Mouse (Mus musculus) forebrain, postnatal 0 days (tissue): ENCODE measurements around the gene Ammecr1. TPM values are rescaled to one million over a fixed set of nuclear protein-coding genes. Genes with fewer than 3 reads are reported as not detected.

Experiments
- ATAC-seq: fragments of 200-750 bp; cut with Nextera tagmentation; 2 replicates; pipeline ENCODE4 v1.8.0; 2017; ENCODE audit warnings: mild to moderate bottlenecking, moderate library complexity
- DNase-seq: peaks from one replicate; pipeline ENCODE4 v3.0.0-alpha.2; 2015
- H3K27ac ChIP-seq: fragments of 300-500 bp; sonication (generic); 2 replicates; pipeline ENCODE4 v1.5.1; 2014; ENCODE audit warnings: low read depth, mild to moderate bottlenecking, antibody characterized with exemption, low read length, moderate library complexity, mixed read lengths
- H3K27me3 ChIP-seq: fragments of 300-500 bp; sonication (generic); 2 replicates; pipeline ENCODE4 v1.6.1; 2014; ENCODE audit warnings: mild to moderate bottlenecking, low read length, mixed read lengths; ENCODE audit not compliant: insufficient read depth
- H3K36me3 ChIP-seq: fragments of 300-500 bp; sonication (generic); 2 replicates; pipeline ENCODE4 v1.6.1; 2014; ENCODE audit warnings: mild to moderate bottlenecking, moderate library complexity; ENCODE audit not compliant: insufficient read depth
- H3K4me1 ChIP-seq: fragments of 300-500 bp; sonication (generic); 2 replicates; pipeline ENCODE4 v1.6.1; 2014; ENCODE audit warnings: antibody characterized with exemption; ENCODE audit not compliant: insufficient read depth
- H3K4me2 ChIP-seq: fragments of 300-500 bp; sonication (generic); 2 replicates; pipeline ENCODE4 v1.6.1; 2014; ENCODE audit warnings: low read depth, mild to moderate bottlenecking, moderate library complexity
- H3K4me3 ChIP-seq: fragments of 300-500 bp; sonication (generic); 2 replicates; pipeline ENCODE4 v1.5.1; 2014; ENCODE audit warnings: low read depth, low read length, mixed read lengths
- H3K9ac ChIP-seq: fragments of 300-500 bp; sonication (generic); 2 replicates; pipeline ENCODE4 v1.6.1; 2014; ENCODE audit warnings: mild to moderate bottlenecking
- H3K9me3 ChIP-seq: fragments of 300-500 bp; sonication (generic); 2 replicates; pipeline ENCODE4 v1.6.1; 2016; ENCODE audit warnings: low read length
- CTCF ChIP-seq: sonication (generic); IDR thresholded peaks from 2 replicates; pipeline ENCODE4 v1.5.1; 2016; ENCODE audit warnings: antibody characterized with exemption, control low read depth, low read depth
- WGBS: fragments of 180-500 bp; shearing (Covaris S2); extraction: QIAGEN DNeasy Blood & Tissue Kit; methylation state at CpG from one replicate; pipeline ENCODE4 v1.1.7; 2014; 5-methylcytosine and 5-hydroxymethylcytosine counted together
- polyA plus RNA-seq: library from polyadenylated mRNA; unstranded; fragments of >200 nt; fragmentation: Nextera tagmentation; extraction: Ambion mirVana; gene quantifications from 2 replicates; pipeline ENCODE4 v1.2.1, GENCODE M21; 2015
- total RNA-seq: library from RNA; depleted of rRNA; stranded (reverse); fragments of >200 nt; gene quantifications from 2 replicates; pipeline ENCODE4 v1.2.3, GENCODE M21; 2014

Ammecr1 gene
- total and polyA plus RNA-seq, 2 experiments from 2014 or later: 2.3 to 3.6 TPM

DNA sequence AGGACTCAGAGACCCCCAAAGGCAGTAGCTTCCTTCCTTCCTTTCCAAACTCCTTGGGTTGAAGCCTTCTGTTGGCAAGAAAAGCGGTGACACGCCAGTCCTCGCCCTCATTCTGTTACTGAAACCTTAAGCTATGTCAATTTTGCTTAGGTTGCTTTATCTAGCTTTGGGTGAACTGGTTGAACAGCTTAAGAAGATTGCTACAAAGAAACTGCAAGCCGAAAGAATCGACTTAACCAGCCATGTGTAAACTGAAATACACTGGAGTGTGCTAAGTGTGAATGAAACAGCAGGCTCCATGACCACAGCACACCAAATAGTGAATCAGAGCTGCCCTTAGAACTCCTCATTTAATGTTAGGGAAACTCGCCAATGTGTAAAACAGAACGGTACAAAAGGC, 80.6 kb downstream of the Ammecr1 start:
- Histone ChIP-seq H3K27me3 (no peaks in the 10 kb centered on the region), H3K4me1 (no peaks in the 10 kb centered on the region), H3K27ac (no peak overlapping the region), H3K9ac (no peak overlapping the region), H3K4me3 (no peak overlapping the region), H3K9me3 (no peaks in the 10 kb centered on the region), H3K4me2 (no peak overlapping the region), H3K36me3 (no peaks in the 10 kb centered on the region)
- TF ChIP-seq CTCF: no peak
- WGBS: 80% methylated on average over 7 of the region's 7 CpGs
- DNase-seq (no peak), ATAC-seq (no peak)

DNA sequence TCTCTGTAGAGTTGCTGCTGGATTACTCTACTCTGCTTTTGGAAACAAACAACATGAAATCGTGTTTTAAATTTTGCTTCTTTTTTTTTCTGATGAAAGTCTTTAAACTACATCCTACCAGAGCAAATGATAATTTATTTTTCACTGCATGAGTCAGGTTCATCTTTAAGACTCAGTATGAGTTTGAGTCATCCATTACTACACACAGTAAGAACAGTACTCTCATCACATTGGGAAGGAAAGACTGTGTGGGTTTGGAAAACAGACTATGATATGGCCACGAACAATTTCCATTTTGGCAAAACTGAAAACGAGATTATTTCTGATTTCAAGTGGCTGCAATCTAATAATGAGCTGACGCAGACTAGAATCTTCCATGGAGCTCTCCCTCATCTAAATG, 82.9 kb downstream of the Ammecr1 start:
- no peak for TF ChIP-seq CTCF
- Histone ChIP-seq H3K4me1 (no peaks in the 10 kb centered on the region), H3K9ac (no peak overlapping the region), H3K4me3 (no peak overlapping the region), H3K27ac (no peak overlapping the region), H3K9me3 (no peaks in the 10 kb centered on the region), H3K36me3 (no peaks in the 10 kb centered on the region), H3K27me3 (no peaks in the 10 kb centered on the region), H3K4me2 (no peak overlapping the region)
- DNase-seq (no peak), ATAC-seq (no peak)
- whole genome bisulfite sequencing: 80% methylated on average over 4 of the region's 4 CpGs

DNA sequence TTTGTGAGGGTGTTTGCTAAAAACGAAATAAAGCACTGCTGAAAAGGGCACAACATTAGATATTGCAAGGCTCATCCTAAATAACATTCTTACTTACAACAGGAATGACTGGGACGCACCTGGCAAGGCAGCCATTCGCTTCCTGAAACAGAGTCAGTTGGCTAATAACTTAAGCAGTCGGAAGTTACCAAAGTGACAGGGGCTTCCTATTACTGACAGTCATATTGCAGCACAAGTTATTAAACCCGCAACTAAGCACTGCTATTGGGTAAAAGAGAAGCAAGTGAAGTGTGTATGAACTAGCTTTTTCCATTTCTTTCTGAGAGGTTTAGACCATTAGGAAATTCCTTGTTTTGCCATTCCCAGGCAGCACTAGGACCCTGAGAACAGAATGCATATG, 84.3 kb downstream of the Ammecr1 start:
- Histone ChIP-seq H3K9me3 (no peaks in the 10 kb centered on the region), H3K4me1 (no peaks in the 10 kb centered on the region), H3K27ac (no peak overlapping the region), H3K4me2 (no peak overlapping the region), H3K9ac (no peak overlapping the region), H3K36me3 (no peaks in the 10 kb centered on the region), H3K27me3 (no peaks in the 10 kb centered on the region), H3K4me3 (no peak overlapping the region)
- TF ChIP-seq CTCF: no peak
- 91% methylated on average over 5 of the region's 5 CpGs for WGBS
- ATAC-seq: no peak
- DNase-seq: no peak

DNA sequence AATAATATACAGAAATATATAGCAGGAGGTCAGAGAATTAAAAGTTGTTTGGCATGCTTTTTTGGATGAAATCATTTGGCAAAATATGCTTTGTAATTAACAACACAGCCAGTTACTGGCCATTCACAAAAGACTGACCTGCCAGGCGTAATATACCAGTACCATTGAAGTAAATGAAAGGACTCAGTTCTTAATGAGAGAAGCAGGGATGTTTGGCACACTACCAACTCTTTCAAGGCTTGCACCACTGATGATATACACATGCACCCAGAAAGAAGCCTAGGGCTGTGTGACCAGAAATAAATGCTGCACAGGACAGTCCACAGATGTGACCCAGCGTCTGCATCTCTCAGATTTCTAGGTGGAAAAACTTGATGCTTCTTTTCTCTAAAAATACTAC, 96.7 kb downstream of the Ammecr1 start:
- no peak overlapping the region for H3K9ac ChIP-seq
- TF ChIP-seq CTCF: no peak
- DNase-seq (peak; percentile 14), ATAC-seq (no peak; the same call in 1 of the 2 replicates)
- H3K27ac ChIP-seq: no peak overlapping the region
- H3K4me1 ChIP-seq: no peaks in the 10 kb centered on the region
- WGBS: 45% methylated on average over 2 of the region's 2 CpGs
- H3K27me3 ChIP-seq: no peaks in the 10 kb centered on the region
- no peak overlapping the region for H3K4me2 ChIP-seq
- no peaks in the 10 kb centered on the region for H3K36me3 ChIP-seq
- H3K4me3 ChIP-seq: no peak overlapping the region
- H3K9me3 ChIP-seq: no peaks in the 10 kb centered on the region

DNA sequence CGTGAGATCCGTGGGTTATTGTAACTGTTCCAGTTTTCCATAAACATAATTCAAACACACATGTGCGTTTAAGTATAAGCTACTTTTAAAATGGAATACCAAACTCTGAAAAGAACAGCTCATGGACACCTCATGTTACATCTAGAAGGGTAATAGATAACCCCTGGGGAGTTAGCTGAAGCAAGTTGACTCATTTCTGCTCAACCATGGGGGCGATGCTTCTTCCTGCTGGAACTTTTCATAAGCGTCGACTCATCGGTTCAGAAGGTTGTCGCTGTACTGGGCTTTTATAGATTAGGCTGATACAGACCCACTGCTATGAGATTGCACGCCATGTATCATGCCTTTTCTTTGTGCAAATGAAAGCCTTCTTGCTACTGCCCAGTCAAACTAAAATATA, 118.5 kb downstream of the Ammecr1 start:
- TF ChIP-seq CTCF: no peak
- 92% methylated on average over 9 of the region's 9 CpGs for WGBS
- Histone ChIP-seq H3K4me1 (no peaks in the 10 kb centered on the region), H3K4me2 (no peak overlapping the region), H3K4me3 (no peak overlapping the region), H3K9ac (no peak overlapping the region), H3K9me3 (no peaks in the 10 kb centered on the region), H3K27ac (no peak overlapping the region), H3K36me3 (no peaks in the 10 kb centered on the region), H3K27me3 (no peaks in the 10 kb centered on the region)
- DNase-seq (no peak), ATAC-seq (no peak)

DNA sequence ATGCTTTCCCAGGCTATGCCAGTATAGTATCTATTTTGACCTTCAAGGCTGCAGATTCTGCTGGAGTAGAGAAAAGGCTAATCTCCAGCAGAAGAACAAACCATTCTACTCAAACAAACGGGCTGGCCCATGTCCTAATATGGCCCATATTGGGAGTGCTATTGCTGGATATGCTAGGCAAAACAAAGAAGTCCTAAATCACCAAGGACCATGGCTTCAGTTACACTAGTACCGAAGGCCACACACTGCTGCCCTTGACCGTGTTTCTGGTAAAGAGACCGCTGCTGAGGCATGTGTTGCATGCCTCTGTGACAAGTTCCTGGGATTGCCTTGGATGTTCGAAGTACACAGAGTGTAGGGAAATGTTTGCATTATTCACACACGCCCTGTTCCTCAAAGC, 120.3 kb downstream of the Ammecr1 start:
- no peak for TF ChIP-seq CTCF
- Histone ChIP-seq H3K36me3 (no peaks in the 10 kb centered on the region), H3K27ac (no peak overlapping the region), H3K27me3 (no peaks in the 10 kb centered on the region), H3K9me3 (no peaks in the 10 kb centered on the region), H3K4me1 (no peaks in the 10 kb centered on the region), H3K4me3 (no peak overlapping the region), H3K4me2 (no peak overlapping the region), H3K9ac (no peak overlapping the region)
- DNase-seq (no peak), ATAC-seq (no peak)
- WGBS: 89% methylated on average over 6 of the region's 6 CpGs

DNA sequence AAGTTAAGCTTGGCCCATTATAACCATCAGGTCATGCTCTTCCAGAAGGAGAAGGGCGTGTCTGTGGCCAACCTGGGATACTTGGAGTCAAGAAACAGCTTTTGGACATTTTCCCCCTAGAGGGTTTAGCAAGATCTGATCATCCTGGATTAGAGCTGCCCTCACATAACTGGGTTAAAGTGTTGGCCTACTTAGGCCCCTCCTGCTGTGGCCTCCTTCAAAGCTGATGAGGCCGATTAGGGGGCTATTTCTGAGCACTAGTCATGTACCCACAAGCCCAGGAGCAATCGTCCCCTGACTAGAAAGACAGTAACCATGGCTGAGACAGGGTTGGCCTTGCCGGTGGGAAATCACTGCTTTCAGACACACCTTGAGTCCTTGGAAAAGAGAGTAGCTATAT, 124.6 kb downstream of the Ammecr1 start:
- Histone ChIP-seq H3K4me3 (no peak overlapping the region), H3K9ac (no peak overlapping the region), H3K27ac (no peak overlapping the region), H3K36me3 (no peaks in the 10 kb centered on the region), H3K27me3 (no peaks in the 10 kb centered on the region), H3K4me2 (no peak overlapping the region), H3K9me3 (no peaks in the 10 kb centered on the region), H3K4me1 (no peaks in the 10 kb centered on the region)
- no peak for TF ChIP-seq CTCF
- no peak for ATAC-seq
- 74% methylated on average over 4 of the region's 4 CpGs for whole genome bisulfite sequencing
- DNase-seq: no peak

DNA sequence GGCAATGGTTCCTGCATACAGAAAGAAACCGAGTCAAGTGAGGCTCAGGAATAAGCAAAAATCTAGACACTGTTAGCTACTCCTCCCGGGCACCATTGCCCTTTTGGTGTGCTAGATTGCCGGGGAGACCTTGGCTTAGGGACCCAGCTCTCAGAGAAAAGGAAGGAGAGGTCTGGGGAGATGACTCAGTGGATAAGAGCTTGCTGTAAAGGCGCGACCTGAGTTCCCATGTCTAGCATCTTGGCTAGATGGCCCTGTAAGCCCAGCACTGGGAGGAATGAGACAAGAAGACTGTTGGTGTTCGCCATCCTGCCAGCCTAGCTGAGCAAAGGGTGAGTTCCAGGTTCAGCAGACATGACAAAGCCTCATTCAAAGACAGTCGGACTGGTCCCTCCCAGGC, 127.1 kb downstream of the Ammecr1 start:
- no peak overlapping the region for H3K4me2 ChIP-seq
- H3K4me3 ChIP-seq: no peak overlapping the region
- H3K9ac ChIP-seq: no peak overlapping the region
- no peak for TF ChIP-seq CTCF
- no peak for DNase-seq
- H3K27ac ChIP-seq: no peak overlapping the region
- WGBS: 91% methylated on average over 7 of the region's 7 CpGs
- no peaks in the 10 kb centered on the region for H3K36me3 ChIP-seq
- H3K4me1 ChIP-seq: no peaks in the 10 kb centered on the region
- ATAC-seq: no peak
- no peaks in the 10 kb centered on the region for H3K27me3 ChIP-seq
- H3K9me3 ChIP-seq: no peaks in the 10 kb centered on the region
